Mouse (Mus musculus): ENCODE measurements around the gene Gabra6.

Gabra6 gene

GRCm38 (mm10) chr11:42320882-42321281 lies at the start of gene Gabra6:
Gene Gabra6, minus strand, starts transcription at chr11:42321072.
- DNase-seq (ENCODE audit: low spot score), result no peak

- no peak for DNase-seq (ENCODE audit: low spot score)
Measured at GRCm38 (mm10) chr11:42365544-42365943, 44.7 kb upstream of the Gabra6 start.

GRCm38 (mm10) chr11:42332121-42332520 lies 11.2 kb upstream of the Gabra6 start:
- DNase-seq (ENCODE audit: low spot score), result no peak

GRCm38 (mm10) chr11:42326262-42326661 lies 5.4 kb upstream of the Gabra6 start:
- no peak for DNase-seq (ENCODE audit: low spot score)

GRCm38 (mm10) chr11:42321560-42321959 lies 688 bp upstream of the Gabra6 start:
- no peak for DNase-seq (ENCODE audit: low spot score)

- no peak for DNase-seq (ENCODE audit: low spot score)
Measured at GRCm38 (mm10) chr11:42319521-42319920, 1.4 kb downstream of the Gabra6 start.

- DNase-seq (ENCODE audit: low spot score), result no peak
Measured at GRCm38 (mm10) chr11:42319101-42319500, 1.8 kb downstream of the Gabra6 start.

GRCm38 (mm10) chr11:42317985-42318384 lies 2.9 kb downstream of the Gabra6 start:
- no peak for DNase-seq (ENCODE audit: low spot score)

- DNase-seq (ENCODE audit: low spot score), result no peak
Measured at GRCm38 (mm10) chr11:42314850-42315249, 6.0 kb downstream of the Gabra6 start.

- DNase-seq (ENCODE audit: low spot score), result no peak
Measured at GRCm38 (mm10) chr11:42310892-42311291, 10.0 kb downstream of the Gabra6 start.

GRCm38 (mm10) chr11:42309086-42309485 lies 11.8 kb downstream of the Gabra6 start:
- DNase-seq (ENCODE audit: low spot score), result no peak

- no peak for DNase-seq (ENCODE audit: low spot score)
Measured at GRCm38 (mm10) chr11:42306095-42306494, 14.8 kb downstream of the Gabra6 start.

- no peak for DNase-seq (ENCODE audit: low spot score)
Measured at GRCm38 (mm10) chr11:42258978-42259377, 61.9 kb downstream of the Gabra6 start.
